Mouse (Mus musculus) embryonic facial prominence, embryonic 14.5 days (tissue): ENCODE measurements around the gene Arl8a. TPM values are rescaled to one million over a fixed set of nuclear protein-coding genes. Genes with fewer than 3 reads are reported as not detected.

ENCODE experiments used
- ATAC-seq: fragments of 200-750 bp; cut with Nextera tagmentation; 2 replicates; pipeline ENCODE4 v1.8.0; 2017; ENCODE audit warnings: low read depth, moderate number of reproducible peaks, moderate TSS enrichment
- DNase-seq: peaks from one replicate; pipeline ENCODE4 v3.0.0-alpha.2; 2015; ENCODE audit warnings: low spot score
- H3K27ac ChIP-seq: fragments of 300-500 bp; sonication (generic); replicated peaks from 2 replicates; pipeline ENCODE4 v1.5.1; 2014; ENCODE audit warnings: low read depth, mild to moderate bottlenecking, low read length, moderate library complexity
- H3K27me3 ChIP-seq: fragments of 300-500 bp; sonication (generic); replicated peaks from 2 replicates; pipeline ENCODE4 v1.6.1; 2014; ENCODE audit warnings: low read length; ENCODE audit not compliant: control insufficient read depth, insufficient read depth
- H3K36me3 ChIP-seq: fragments of 300-500 bp; sonication (generic); 2 replicates; pipeline ENCODE4 v1.6.1; 2014; ENCODE audit warnings: low read length, mixed read lengths; ENCODE audit not compliant: control insufficient read depth, insufficient read depth
- H3K4me1 ChIP-seq: fragments of 300-500 bp; sonication (generic); 2 replicates; pipeline ENCODE4 v1.6.1; 2014; ENCODE audit warnings: antibody characterized with exemption, low read length; ENCODE audit not compliant: control insufficient read depth, insufficient read depth
- H3K4me2 ChIP-seq: fragments of 300-500 bp; sonication (generic); 2 replicates; pipeline ENCODE4 v1.6.1; 2014; ENCODE audit warnings: low read depth, mild to moderate bottlenecking, low read length, moderate library complexity, mixed read lengths
- H3K4me3 ChIP-seq: fragments of 300-500 bp; sonication (generic); 2 replicates; pipeline ENCODE4 v1.5.1; 2014; ENCODE audit warnings: low read depth, mild to moderate bottlenecking, low read length
- H3K9ac ChIP-seq: fragments of 300-500 bp; sonication (generic); 2 replicates; pipeline ENCODE4 v1.6.1; 2014; ENCODE audit warnings: low read depth, mild to moderate bottlenecking, low read length, moderate library complexity, mixed read lengths
- H3K9me3 ChIP-seq: fragments of 300-500 bp; sonication (generic); 2 replicates; pipeline ENCODE4 v1.6.1; 2016; ENCODE audit warnings: low read length; ENCODE audit not compliant: control insufficient read depth
- WGBS: fragments of 180-500 bp; shearing (Covaris S2); extraction: QIAGEN DNeasy Blood & Tissue Kit; methylation state at CpG from one replicate; pipeline ENCODE4 v1.1.7; 2014; 5-methylcytosine and 5-hydroxymethylcytosine counted together
- polyA plus RNA-seq: library from polyadenylated mRNA; unstranded; fragments of >200 nt; fragmentation: Nextera tagmentation; extraction: Ambion mirVana; gene quantifications from 2 replicates; pipeline ENCODE4 v1.2.1, GENCODE M21; 2014

Arl8a gene
- polyA plus RNA-seq, 1 experiment from 2014 or later: 74.7 TPM

- ATAC-seq (0 out of 2 replicates have a peak, but pooled peaks have one; percentile 22), DNase-seq (no peak)
- Histone ChIP-seq H3K27ac (no peak overlapping the region), H3K4me1 (0 out of 2 replicates have a peak, but pooled peaks cover 3% of the 10 kb centered on the region), H3K27me3 (no peaks in the 10 kb centered on the region), H3K9ac (no peak overlapping the region), H3K4me2 (no peak overlapping the region), H3K36me3 (no peaks in the 10 kb centered on the region), H3K9me3 (no peaks in the 10 kb centered on the region), H3K4me3 (no peak overlapping the region)
- 44% methylated on average over 12 of the region's 12 CpGs for WGBS
These were observed 57.8 kb downstream of the Arl8a start for GRCm38 (mm10) chr1:135204196-135205126.

DNA sequence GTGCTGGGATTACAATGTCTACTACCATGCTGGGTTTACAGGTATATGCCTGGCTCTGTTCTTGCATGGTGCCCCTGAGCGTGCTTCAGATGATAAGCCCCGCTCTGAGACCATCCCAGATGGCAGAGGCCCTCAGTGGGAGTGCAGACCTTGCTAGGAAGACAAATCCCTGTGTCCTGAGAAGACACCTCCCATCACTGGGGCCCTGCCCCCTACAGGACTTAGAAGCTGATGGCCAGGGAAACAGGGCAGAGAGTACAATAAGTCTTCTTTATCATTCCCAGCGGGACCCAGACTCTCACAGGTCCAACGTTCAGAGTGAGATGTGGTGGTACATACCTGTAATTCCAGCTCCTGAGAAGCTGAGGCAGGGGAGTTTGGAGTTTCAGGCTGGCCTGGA is 58.6 kb downstream of the Arl8a start:
- H3K36me3 ChIP-seq: no peaks in the 10 kb centered on the region

More for the DNA sequence above, 58.6 kb downstream of the Arl8a start:
- Histone ChIP-seq H3K27me3 (no peaks in the 10 kb centered on the region), H3K4me2 (no peak overlapping the region), H3K4me3 (no peak overlapping the region), H3K9ac (no peak overlapping the region), H3K27ac (no peak overlapping the region), H3K4me1 (0 out of 2 replicates have a peak, but pooled peaks cover 3% of the 10 kb centered on the region), H3K9me3 (no peaks in the 10 kb centered on the region)
- ATAC-seq (no peak), DNase-seq (no peak)
- 56% methylated on average over 4 of the region's 4 CpGs for WGBS

Other genes starting within 250 kb of the Arl8a start
- gene Ppp1r12b, start 190.9 kb upstream of the Arl8a start, polyA plus RNA-seq: 9.4 and 11.8 TPM in 2 replicates
- gene Ube2t, start 184.3 kb upstream of the Arl8a start, polyA plus RNA-seq: 23.0 and 24.8 TPM in 2 replicates
- 7.0 and 7.5 TPM in 2 replicates for gene Lgr6, start 41.5 kb upstream of the Arl8a start, polyA plus RNA-seq
- gene Ptpn7, start 14.1 kb upstream of the Arl8a start, polyA plus RNA-seq: 2.1 and 2.7 TPM in 2 replicates
- gene Gpr37l1, start 20.9 kb downstream of the Arl8a start, polyA plus RNA-seq: 0.34 and 0.47 TPM in 2 replicates
- 10.0 and 13.8 TPM in 2 replicates for gene Elf3, start 111.7 kb downstream of the Arl8a start, polyA plus RNA-seq
- 78.1 and 79.9 TPM in 2 replicates for gene Rnpep, start 137.3 kb downstream of the Arl8a start, polyA plus RNA-seq
- 215 and 224 TPM in 2 replicates for gene Timm17a, start 167.0 kb downstream of the Arl8a start, polyA plus RNA-seq
- 1.0 and 1.4 TPM in 2 replicates for gene Lmod1, start 178.0 kb downstream of the Arl8a start, polyA plus RNA-seq
- 25.2 and 25.6 TPM in 2 replicates for gene Shisa4, start 228.4 kb downstream of the Arl8a start, polyA plus RNA-seq